Mouse (Mus musculus) right cerebral cortex, postnatal 4 days (tissue): ENCODE data around the gene Tdp1.
"Not testable (repeated sequence)": the region's sequence is repeated elsewhere in the genome, so short reads cannot be mapped to it uniquely, and the experiment has no call there.

Source experiments
- DNase-seq: peaks from one replicate; pipeline ENCODE4 v3.0.0-alpha.2; 2022

Gene Tdp1

DNA sequence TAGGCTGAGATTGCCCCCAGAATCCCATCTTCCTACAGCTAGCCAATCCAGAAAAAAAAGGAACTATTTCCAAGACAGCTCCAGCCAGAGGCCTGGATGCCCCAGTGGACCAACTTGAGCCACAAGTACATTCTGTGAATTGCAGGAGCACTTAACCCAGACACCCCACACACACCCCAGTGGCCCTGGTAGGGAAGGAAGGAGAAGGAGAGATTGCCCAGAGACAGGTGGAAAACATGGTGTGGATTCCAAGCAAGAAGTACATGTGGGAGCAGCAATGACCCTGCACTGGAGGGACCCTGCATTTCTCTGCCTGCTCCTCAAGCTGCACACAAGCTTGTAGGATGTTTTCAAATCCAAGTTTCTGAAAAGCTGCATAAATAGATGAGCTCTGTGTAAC, 75.0 kb downstream of the Tdp1 start:
- no peak for DNase-seq

DNA sequence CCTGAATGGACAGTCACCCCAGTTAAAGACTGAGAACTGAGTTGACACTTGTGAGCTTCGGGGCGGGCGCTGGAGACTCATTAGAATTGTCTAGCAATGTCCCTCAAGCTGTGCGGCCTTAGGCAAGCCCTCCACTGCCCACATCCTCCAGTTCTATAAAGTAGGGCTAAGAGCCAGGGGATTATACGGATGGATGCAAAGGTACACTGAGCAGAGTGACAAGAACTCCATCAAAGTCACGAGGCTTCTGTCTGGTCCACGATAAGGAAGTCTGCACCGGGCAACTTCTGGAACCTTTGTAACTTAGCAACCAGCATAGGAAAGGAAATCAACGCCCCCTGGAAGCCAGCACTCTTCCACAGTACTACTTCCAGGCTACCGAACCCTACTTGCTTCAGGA, 75.6 kb downstream of the Tdp1 start:
- DNase-seq = no peak

DNA sequence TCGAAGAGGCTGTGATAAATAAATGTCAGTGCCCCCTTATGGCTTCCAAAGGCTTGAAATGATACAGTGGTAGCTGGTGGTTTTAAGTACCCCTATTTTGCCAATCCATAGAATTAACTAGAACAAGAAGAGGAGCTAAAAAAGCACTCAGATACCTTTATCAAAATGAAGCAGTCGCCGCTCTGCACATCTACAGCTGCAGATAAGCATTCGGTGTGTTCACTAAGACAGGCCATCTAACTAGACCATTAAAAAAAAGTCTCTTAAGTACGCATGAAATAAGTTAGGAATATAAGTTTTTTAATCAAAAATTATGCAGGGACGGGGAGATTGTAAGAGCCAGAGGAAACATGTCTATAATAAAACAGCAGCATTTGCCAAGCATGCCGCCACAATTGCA, 76.4 kb downstream of the Tdp1 start:
- no peak for DNase-seq

- peak; percentile 53 for DNase-seq
These were observed 80.2 kb downstream of the Tdp1 start, which contains the start of gene Kcnk13 for GRCm38 (mm10) chr12:99964301-99965202. Gene Kcnk13, plus strand, starts transcription at chr12:99964499.

GRCm38 (mm10) chr12:99965203-99966115, 81.1 kb downstream of the Tdp1 start:
- DNase-seq = peak; percentile 43

- DNase-seq = no peak
These were observed 81.9 kb downstream of the Tdp1 start for GRCm38 (mm10) chr12:99966116-99966770.

GRCm38 (mm10) chr12:99966881-99967363, 82.6 kb downstream of the Tdp1 start:
- DNase-seq = peak; percentile 25

DNA sequence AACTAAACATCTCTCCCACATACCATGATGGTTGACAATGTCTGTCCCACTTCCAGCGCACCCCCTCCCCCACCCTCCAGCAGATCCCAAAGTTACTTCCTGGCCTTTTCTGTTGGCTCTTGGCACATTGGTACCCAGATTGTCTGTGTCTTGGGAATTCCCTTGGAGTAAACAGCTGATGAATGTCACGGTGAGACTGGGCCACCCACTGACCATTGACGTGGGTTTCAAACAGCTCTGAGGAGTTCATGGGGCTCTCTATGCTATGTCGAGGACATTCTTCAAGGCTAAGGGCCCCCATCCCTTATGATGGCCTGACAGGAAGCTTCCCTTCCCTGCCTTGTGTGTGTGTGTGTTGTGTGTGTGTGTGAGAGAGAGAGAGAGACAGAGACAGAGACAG, 85.6 kb downstream of the Tdp1 start:
- no peak for DNase-seq

- DNase-seq = not testable (repeated sequence)
These were observed 87.0 kb downstream of the Tdp1 start for GRCm38 (mm10) chr12:99971205-99971894.

- DNase-seq = no peak
These were observed 88.5 kb downstream of the Tdp1 start for GRCm38 (mm10) chr12:99972825-99973224.

GRCm38 (mm10) chr12:99973659-99974058, 89.3 kb downstream of the Tdp1 start:
- no peak for DNase-seq

DNA sequence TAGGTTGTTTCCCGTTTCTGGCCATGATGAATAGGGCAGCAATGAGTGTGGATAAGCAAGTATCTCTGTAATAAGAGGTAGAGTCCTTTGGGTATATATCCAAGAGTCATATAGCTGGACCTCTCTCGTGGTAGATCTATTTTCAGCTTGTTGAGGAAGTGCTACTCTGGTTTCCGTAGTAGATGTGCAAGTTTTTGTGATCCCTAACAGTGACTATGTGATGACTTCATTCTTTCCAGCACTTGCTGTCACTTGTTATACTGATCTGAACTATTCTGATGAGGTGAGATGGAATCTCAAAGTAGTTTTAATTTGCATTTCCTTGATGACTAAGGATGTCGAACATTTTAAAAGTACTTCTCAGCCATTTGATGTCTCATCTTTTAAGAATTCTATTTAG, 95.2 kb downstream of the Tdp1 start:
- no peak for DNase-seq

DNA sequence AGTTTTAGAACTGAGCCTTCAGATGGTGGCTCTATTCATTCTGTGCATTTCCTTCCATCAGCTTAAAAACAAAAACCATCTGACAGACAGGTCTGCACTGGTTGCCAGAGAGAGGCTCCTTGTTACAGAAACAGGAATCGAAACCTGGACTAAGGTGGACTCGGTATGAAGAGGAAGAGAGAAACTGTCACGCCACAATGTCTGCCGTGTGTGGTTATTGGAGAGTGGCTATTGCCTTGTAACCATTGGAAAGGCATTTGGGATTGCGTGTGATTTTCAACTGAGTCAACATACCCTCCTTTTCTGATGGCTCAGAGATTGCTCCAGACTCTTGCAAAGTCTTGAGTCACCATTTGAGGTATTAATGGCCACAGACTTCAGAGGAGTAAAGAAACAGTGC, 102.5 kb downstream of the Tdp1 start:
- no peak for DNase-seq

DNA sequence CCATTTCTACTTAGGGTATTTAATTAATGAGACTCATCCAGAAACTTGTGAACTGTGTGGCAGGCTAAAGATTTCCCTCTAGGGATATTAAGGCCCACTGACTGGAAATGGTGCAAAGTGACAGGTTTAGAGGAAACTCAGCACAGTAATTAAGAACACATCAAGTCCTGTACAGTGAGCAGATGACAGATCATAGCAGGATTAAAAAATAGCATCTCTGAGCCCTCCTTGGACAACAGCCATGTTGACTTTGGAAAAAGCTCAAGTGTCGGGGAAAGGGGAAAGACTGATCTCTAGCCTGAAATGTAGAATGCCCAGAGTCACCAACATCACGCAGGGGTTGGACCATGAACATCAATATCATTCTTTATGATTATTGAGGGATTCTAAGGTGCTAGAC, 103.8 kb downstream of the Tdp1 start:
- DNase-seq = no peak

DNA sequence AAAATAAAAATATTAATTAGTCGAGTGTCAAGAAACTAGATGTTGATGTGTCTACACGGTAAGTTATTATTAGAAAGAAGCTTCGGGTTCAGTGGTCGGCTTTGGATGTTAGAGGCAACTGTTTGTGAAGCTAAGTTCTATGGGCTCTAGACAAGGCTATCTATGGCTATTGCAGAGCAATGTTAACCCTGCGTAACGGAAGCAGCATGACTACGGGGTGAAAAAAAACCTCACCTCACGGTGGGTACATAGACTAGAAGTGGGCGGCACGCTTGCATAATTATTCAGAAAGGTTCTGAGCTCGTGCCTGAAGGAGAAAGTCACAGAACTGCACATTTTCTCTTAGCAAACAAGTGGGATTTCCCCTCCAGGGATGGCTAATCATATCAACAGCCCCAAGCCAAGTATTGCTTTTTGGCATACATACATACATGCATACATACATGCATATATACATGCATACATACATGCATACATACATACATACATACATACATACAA, 108.1 kb downstream of the Tdp1 start:
- DNase-seq = no peak

DNA sequence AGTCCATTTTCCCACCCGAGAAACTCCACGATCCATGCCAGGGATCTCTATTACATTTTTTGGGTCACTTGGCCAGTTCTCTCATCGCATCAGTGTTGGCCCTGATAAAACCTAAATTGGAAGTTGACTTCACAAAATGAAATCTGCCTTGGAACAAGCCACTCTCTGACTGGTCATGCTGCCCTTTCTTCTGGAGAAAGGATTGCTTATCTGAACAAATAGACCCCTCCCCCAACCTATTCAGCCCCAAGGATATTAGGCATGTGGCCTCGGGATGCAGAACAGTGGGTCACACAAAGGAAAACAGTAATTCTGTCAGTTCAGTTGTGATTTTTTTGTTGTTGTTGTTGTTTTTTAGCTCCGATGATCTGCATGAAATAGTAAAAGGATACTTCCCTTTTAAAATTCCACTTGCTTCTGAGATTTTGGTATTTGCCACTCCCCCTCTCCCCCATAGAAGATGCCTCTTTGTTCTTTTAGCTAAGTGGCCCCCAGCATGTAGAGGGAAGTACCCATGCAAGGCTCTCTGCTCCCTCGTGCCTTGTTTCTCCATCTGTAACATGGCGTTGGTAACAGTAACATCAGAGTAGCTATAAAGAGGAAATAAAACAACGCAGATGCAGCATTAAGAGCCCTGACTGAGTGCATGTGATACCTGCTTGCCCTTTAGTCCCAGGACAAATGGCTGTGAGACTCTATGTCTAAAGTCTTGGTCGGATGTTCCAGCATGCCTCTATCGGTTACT, 109.0 kb downstream of the Tdp1 start:
- no peak for DNase-seq

- DNase-seq = no peak
These were observed 111.6 kb downstream of the Tdp1 start for GRCm38 (mm10) chr12:99995951-99996350.

DNA sequence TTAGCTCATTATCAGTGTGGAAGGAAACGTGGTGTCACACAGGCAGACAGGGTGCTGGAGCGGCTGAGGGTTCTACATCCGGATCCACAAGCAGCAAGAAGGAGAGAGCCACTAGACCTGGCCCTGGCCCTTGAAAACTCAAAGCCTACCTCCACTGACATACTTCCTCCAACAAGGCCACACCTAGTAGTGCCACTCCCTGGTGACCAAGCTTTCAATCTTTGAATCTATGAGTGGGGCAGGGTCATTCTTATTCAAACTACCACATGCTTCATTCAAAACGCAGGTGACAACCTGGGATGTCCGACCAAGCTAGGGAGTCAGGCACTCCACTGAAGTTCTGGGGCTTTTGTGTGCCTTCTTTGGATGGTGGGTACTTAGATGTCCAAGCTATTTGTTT, 115.4 kb downstream of the Tdp1 start:
- DNase-seq = no peak

DNA sequence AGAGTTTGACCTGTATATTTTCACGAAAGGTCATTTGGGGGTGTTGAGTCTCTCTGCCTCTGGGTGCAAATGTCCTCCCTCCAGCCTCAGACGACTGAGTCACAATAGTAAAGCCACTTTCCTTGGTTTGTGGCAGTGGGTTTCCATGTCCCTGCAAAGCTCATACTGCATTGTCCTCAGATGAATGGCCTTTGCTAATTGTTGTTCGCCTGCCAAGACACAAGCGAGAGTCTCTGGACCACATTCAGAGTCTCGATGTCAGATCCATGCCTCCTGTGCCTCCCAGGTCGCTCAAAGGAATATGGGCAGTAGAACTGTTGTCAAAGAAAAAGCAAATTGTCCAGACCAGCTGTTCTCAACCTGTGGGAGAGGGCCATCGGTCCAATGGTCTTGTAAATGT, 116.1 kb downstream of the Tdp1 start:
- no peak for DNase-seq

GRCm38 (mm10) chr12:100001246-100001645, 116.9 kb downstream of the Tdp1 start:
- DNase-seq = no peak

DNA sequence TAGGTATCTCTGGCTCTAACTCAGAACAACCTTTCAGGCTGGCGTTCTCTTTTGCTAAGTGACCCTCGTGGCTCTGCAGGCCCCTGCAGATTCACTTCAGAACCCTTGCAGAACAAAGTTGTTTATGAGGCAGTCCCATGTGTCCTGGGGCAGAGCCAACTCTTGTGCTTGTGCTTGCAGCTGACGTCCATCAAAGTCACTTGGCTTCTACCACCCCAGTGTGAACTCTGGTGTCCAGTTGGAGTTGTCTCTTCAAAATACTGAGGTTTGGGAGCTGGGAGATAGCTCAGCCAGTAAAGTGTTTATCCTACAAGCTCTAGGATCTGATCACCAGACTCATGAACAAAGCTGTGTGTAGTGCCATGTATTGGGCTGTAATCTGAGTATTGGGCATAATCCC, 117.6 kb downstream of the Tdp1 start:
- DNase-seq = no peak
